Mouse (Mus musculus) brain, embryonic 14.5 days (tissue): ENCODE data around the gene B4galt3.

Experiments used
- CTCF ChIP-seq: fragments of 200-500 bp; IDR thresholded peaks from 2 replicates; pipeline ENCODE4 v1.5.1; 2012; ENCODE audit warnings: inconsistent platforms, mild to moderate bottlenecking, moderate library complexity, borderline replicate concordance; ENCODE audit not compliant: insufficient read depth, insufficient read length; ENCODE audit errors: extremely low read depth
- POLR2A ChIP-seq: fragments of 200-500 bp; IDR thresholded peaks from 2 replicates; pipeline ENCODE4 v1.6.1; 2012; ENCODE audit warnings: mild to moderate bottlenecking, inconsistent platforms, borderline replicate concordance; ENCODE audit not compliant: poor library complexity, insufficient read depth, insufficient read length, severe bottlenecking; ENCODE audit errors: extremely low read depth

- TF ChIP-seq CTCF: no peak
- TF ChIP-seq POLR2A: no peak
Observed at GRCm38 (mm10) chr1:171229750-171230149, 40.4 kb upstream of the B4galt3 start.
